8 mouse cellular contexts compared by ENCODE assay signal in genomic region chr19:46516667-46517528, GRCm38 (mm10). TPM values are rescaled to one million over a fixed set of nuclear protein-coding genes. Genes with fewer than 3 reads are reported as not detected.
A peak's percentile ranks its signal among the peaks of the same experiment; 100 is the strongest.
DNase-seq lines count a peak whose midpoint lies in the region; ATAC-seq lines count a peak whose summit lies in the region.

No protein-coding gene starts in this region.

- H3K9ac ChIP-seq in heart, embryonic 13.5 days: no peak overlapping the region
- H3K9ac ChIP-seq in neural tube, embryonic 11.5 days (ENCODE audit: low read length): no peak overlapping the region
- no peak overlapping the region for H3K9ac ChIP-seq in heart, embryonic 12.5 days

- peaks cover 45% of the 10 kb centered on the region for H3K4me1 ChIP-seq in heart, embryonic 13.5 days
- H3K4me1 ChIP-seq in neural tube, embryonic 11.5 days (ENCODE audit: control insufficient read depth, insufficient read depth, low read length): peaks cover 13% of the 10 kb centered on the region
- peaks cover 40% of the 10 kb centered on the region for H3K4me1 ChIP-seq in heart, embryonic 12.5 days (replicated peaks)

- H3K27me3 ChIP-seq in heart, embryonic 13.5 days (replicated peaks): no peaks in the 10 kb centered on the region
- no peaks in the 10 kb centered on the region for H3K27me3 ChIP-seq in neural tube, embryonic 11.5 days (ENCODE audit: control insufficient read depth, insufficient read depth, low read length)
- H3K27me3 ChIP-seq in heart, embryonic 12.5 days (replicated peaks): no peaks in the 10 kb centered on the region

- WGBS in heart, embryonic 13.5 days: 57% methylated on average over 3 of the region's 3 CpGs
- 53% methylated on average over 3 of the region's 3 CpGs for WGBS in neural tube, embryonic 11.5 days
- 61% methylated on average over 3 of the region's 3 CpGs for WGBS in heart, embryonic 12.5 days

- no peaks in the 10 kb centered on the region for H3K9me3 ChIP-seq in heart, embryonic 13.5 days
- no peaks in the 10 kb centered on the region for H3K9me3 ChIP-seq in neural tube, embryonic 11.5 days (ENCODE audit: control insufficient read depth, low read length)
- H3K9me3 ChIP-seq in heart, embryonic 12.5 days (replicated peaks): no peaks in the 10 kb centered on the region

- peaks cover 57% of the 10 kb centered on the region for H3K36me3 ChIP-seq in heart, embryonic 13.5 days
- peaks cover 25% of the 10 kb centered on the region for H3K36me3 ChIP-seq in neural tube, embryonic 11.5 days (ENCODE audit: control insufficient read depth, insufficient read depth, low read length)
- H3K36me3 ChIP-seq in heart, embryonic 12.5 days: peaks cover 49% of the 10 kb centered on the region

- no peak overlapping the region for H3K4me2 ChIP-seq in heart, embryonic 13.5 days
- H3K4me2 ChIP-seq in neural tube, embryonic 11.5 days (ENCODE audit: low read depth): no peak overlapping the region
- no peak overlapping the region for H3K4me2 ChIP-seq in heart, embryonic 12.5 days

- intact Hi-C loops in heart, postnatal 36 days (cut with DNase I): no loop called here

- peak overlapping the region; percentile 55; the same call in 1 of the 2 replicates for H3K27ac ChIP-seq in heart, embryonic 13.5 days (replicated peaks)
- H3K27ac ChIP-seq in neural tube, embryonic 11.5 days (ENCODE audit: low read depth, low read length): no peak overlapping the region
- no peak overlapping the region for H3K27ac ChIP-seq in heart, embryonic 12.5 days (ENCODE audit: poor library complexity, severe bottlenecking)

- no peak for DNase-seq in heart, postnatal 36 days
- peak; percentile 10 for DNase-seq in neural tube, embryonic 11.5 days (ENCODE audit: low spot score)
- DNase-seq in neural tube, embryonic 10.5 days (ENCODE audit: extremely low spot score, low spot score): no peak
- peak; percentile 19 to 38 for DNase-seq in lung, postnatal 4 days
- peak; percentile 50 to 72 for DNase-seq in thymus, postnatal 36 days
- no peak for DNase-seq in frontal cortex, adult 2 months (ENCODE audit: extremely low spot score in 1 of 2, low spot score in 1 of 2)

- no peak overlapping the region for H3K4me3 ChIP-seq in heart, embryonic 13.5 days
- no peak overlapping the region for H3K4me3 ChIP-seq in neural tube, embryonic 11.5 days (ENCODE audit: low read depth, low read length)
- no peak overlapping the region for H3K4me3 ChIP-seq in heart, embryonic 12.5 days

- ATAC-seq in heart, embryonic 13.5 days (ENCODE audit: extremely low read depth, insufficient number of reproducible peaks, low FRiP score, low TSS enrichment): no peak
- no peak for ATAC-seq in neural tube, embryonic 11.5 days (ENCODE audit: insufficient read depth, low FRiP score, low TSS enrichment)
- no peak for ATAC-seq in heart, embryonic 12.5 days (ENCODE audit: insufficient number of reproducible peaks, low FRiP score)

RNA-seq across cellular contexts. Expression of gene Trim8, which starts 15.4 kb away (rescaled TPM):
- polyA plus RNA-seq in heart, embryonic 13.5 days (2015; fragmentation: Nextera tagmentation; extraction: Ambion mirVana): 13.2 and 13.9 TPM in 2 replicates
- 10 to 100 TPM; 38.7 to 40.0 TPM for total RNA-seq in heart, postnatal 36 days (2021)
- polyA plus RNA-seq in neural tube, embryonic 11.5 days (2014; fragmentation: Nextera tagmentation; extraction: Ambion mirVana): 26.6 and 28.7 TPM in 2 replicates
- 58.6 and 60.6 TPM in 2 replicates for polyA plus RNA-seq in frontal cortex, adult 2 months (2012; rRNA removed)
- 24.1 and 24.2 TPM in 2 replicates for polyA plus RNA-seq in heart, embryonic 12.5 days (2016; fragmentation: Nextera tagmentation; extraction: Ambion mirVana)

RNA-seq across cellular contexts. Expression of gene Arl3, which starts 56.1 kb away (rescaled TPM):
- polyA plus RNA-seq in heart, embryonic 13.5 days (2015; fragmentation: Nextera tagmentation; extraction: Ambion mirVana): 82.1 and 97.1 TPM in 2 replicates
- total RNA-seq in heart, postnatal 36 days (2021): 10 to 100 TPM; 38.5 to 40.4 TPM
- 123 and 131 TPM in 2 replicates for polyA plus RNA-seq in neural tube, embryonic 11.5 days (2014; fragmentation: Nextera tagmentation; extraction: Ambion mirVana)
- 249 and 253 TPM in 2 replicates for polyA plus RNA-seq in frontal cortex, adult 2 months (2012; rRNA removed)
- polyA plus RNA-seq in heart, embryonic 12.5 days (2016; fragmentation: Nextera tagmentation; extraction: Ambion mirVana): 88.2 and 94.4 TPM in 2 replicates

RNA-seq across cellular contexts. Expression of gene Sfxn2, which starts 56.3 kb away (rescaled TPM):
- 8.1 and 9.1 TPM in 2 replicates for polyA plus RNA-seq in heart, embryonic 13.5 days (2015; fragmentation: Nextera tagmentation; extraction: Ambion mirVana)
- total RNA-seq in heart, postnatal 36 days (2021): 1 to 10 TPM; 3.1 to 3.5 TPM
- 12.7 and 14.1 TPM in 2 replicates for polyA plus RNA-seq in neural tube, embryonic 11.5 days (2014; fragmentation: Nextera tagmentation; extraction: Ambion mirVana)
- 6.0 and 7.5 TPM in 2 replicates for polyA plus RNA-seq in frontal cortex, adult 2 months (2012; rRNA removed)
- polyA plus RNA-seq in heart, embryonic 12.5 days (2016; fragmentation: Nextera tagmentation; extraction: Ambion mirVana): 8.1 and 8.9 TPM in 2 replicates

Comparison
In these comparisons a context has a peak if more than half of its experiments do, and no peak if none do; other contexts are left out.
1. DNase-seq: peak in neural tube, embryonic 11.5 days (single experiment), lung, postnatal 4 days (2 of 2) and thymus, postnatal 36 days (2 of 2); none in heart, postnatal 36 days (0 of 2), neural tube, embryonic 10.5 days (single experiment) and frontal cortex, adult 2 months (0 of 2).